ENCODE assay signal across 30 mouse cellular contexts in genomic region chr4:144506518-144506917, GRCm38 (mm10). TPM values are rescaled to one million over a fixed set of nuclear protein-coding genes. Genes with fewer than 3 reads are reported as not detected.
DNase-seq lines count a peak whose midpoint lies in the region; ATAC-seq and TF ChIP-seq lines count a peak whose summit lies in the region.
"Had no signal": no experiment of that assay in that cellular context is flagged by ENCODE, and none has a peak within 500 bp of the region (broad histone marks: within the 10 kb centered on the region; RNA-seq: fewer than 3 reads in every experiment).

No protein-coding gene starts in this region.

- peak; percentile 5 for DNase-seq in thymus, postnatal 0 days (ENCODE audit: low spot score)
- no peak for DNase-seq in thymus, postnatal 4 days
- no peak for DNase-seq in Patski (ENCODE audit: low read depth, low spot score)
- DNase-seq in gonadal fat pad, adult 2 months (ENCODE audit: low read depth) = peak; percentile 54
- DNase-seq in adrenal gland, postnatal 4 days (ENCODE audit: low spot score in 2 of 2) = no peak
- DNase-seq: adrenal gland, adult 8-10 months; cerebellum, adult 9-10 months; gastrocnemius, postnatal 25 days; kidney, adult 18-20 months; kidney, postnatal 14 days; lung, postnatal 4 days; thymus, postnatal 25 days had no signal

- peak; percentile 43 for TF ChIP-seq CTCF in Patski (IDR thresholded peaks at IDR 0.05)

- H3K4me3 ChIP-seq in hindbrain, embryonic 12.5 days = no peak overlapping the region
- H3K4me3 ChIP-seq: embryonic facial prominence, embryonic 15.5 days; forebrain, embryonic 15.5 days; hindbrain, embryonic 13.5 days; limb, embryonic 15.5 days; lung, embryonic 15.5 days had no signal

- CTCF ChIA-PET in Patski (lab: Charles Lee) = interaction anchor here (0.7 to 2.4 kb wide), 4 partner anchors 14 to 78 kb away, joined by 3 to 9 read pairs (median 4); no protein-coding TSS in a partner anchor

- no peak overlapping the region for H3K9ac ChIP-seq in hindbrain, embryonic 12.5 days
- H3K9ac ChIP-seq: embryonic facial prominence, embryonic 15.5 days; forebrain, embryonic 15.5 days; hindbrain, embryonic 13.5 days; limb, embryonic 15.5 days; liver, embryonic 14.5 days; lung, embryonic 15.5 days had no signal

- 81% methylated on average over 1 of the region's 1 CpGs for WGBS in hindbrain, embryonic 12.5 days

- no peaks in the 10 kb centered on the region for H3K27me3 ChIP-seq in Patski
- no peaks in the 10 kb centered on the region for H3K27me3 ChIP-seq in hindbrain, embryonic 12.5 days
- H3K27me3 ChIP-seq: embryonic facial prominence, embryonic 15.5 days; forebrain, embryonic 15.5 days; hindbrain, embryonic 13.5 days; limb, embryonic 15.5 days; lung, embryonic 15.5 days had no signal

- H3K36me3 ChIP-seq in hindbrain, embryonic 12.5 days = no peaks in the 10 kb centered on the region
- H3K36me3 ChIP-seq: embryonic facial prominence, embryonic 15.5 days; forebrain, embryonic 15.5 days; hindbrain, embryonic 13.5 days; limb, embryonic 15.5 days; lung, embryonic 15.5 days had no signal

- POLR2A ChIA-PET in Patski (lab: Charles Lee) = no interaction called here

- no peak overlapping the region for H3K4me2 ChIP-seq in hindbrain, embryonic 12.5 days (replicated peaks)
- H3K4me2 ChIP-seq: embryonic facial prominence, embryonic 15.5 days; forebrain, embryonic 15.5 days; hindbrain, embryonic 13.5 days; limb, embryonic 15.5 days; lung, embryonic 15.5 days; midbrain, embryonic 11.5 days had no signal

- in situ Hi-C loops in Patski (cut with MboI; ENCODE audit: low pct_unique_long_range_greater_than_20kb) = loop anchor here (5.0 kb wide), 1 partner anchor 79 kb away; no protein-coding TSS in a partner anchor

- H3K4me1 ChIP-seq in hindbrain, embryonic 12.5 days = no peaks in the 10 kb centered on the region
- H3K4me1 ChIP-seq: embryonic facial prominence, embryonic 15.5 days; forebrain, embryonic 15.5 days; hindbrain, embryonic 13.5 days; limb, embryonic 15.5 days; lung, embryonic 15.5 days had no signal

- ATAC-seq in Patski = no peak
- ATAC-seq in activated CD4-positive, CD25-positive, alpha-beta regulatory T cell, adult 4 months = no peak
- ATAC-seq in hindbrain, embryonic 12.5 days (ENCODE audit: low FRiP score) = no peak
- ATAC-seq: forebrain, embryonic 15.5 days had no signal

- peaks cover 31% of the 10 kb centered on the region for H3K9me3 ChIP-seq in hindbrain, embryonic 12.5 days (replicated peaks)
- H3K9me3 ChIP-seq: embryonic facial prominence, embryonic 15.5 days; limb, embryonic 15.5 days; lung, embryonic 15.5 days had no signal

- H3K27ac ChIP-seq in hindbrain, embryonic 12.5 days = no peak overlapping the region
- H3K27ac ChIP-seq: embryonic facial prominence, embryonic 15.5 days; forebrain, embryonic 15.5 days; hindbrain, embryonic 13.5 days; limb, embryonic 15.5 days; liver, embryonic 14.5 days; lung, embryonic 15.5 days had no signal

RNA-seq across cellular contexts. Expression of gene 9430007A20Rik, which starts 13.1 kb away (rescaled TPM):
- not detected in 2 replicates for polyA plus RNA-seq in thymus, postnatal 0 days (2015; fragmentation: Nextera tagmentation; extraction: Ambion mirVana)
- polyA plus RNA-seq in Patski (2021) = not detected
- polyA plus RNA-seq in gonadal fat pad, adult 2 months (2012; rRNA removed) = not detected in 2 replicates
- not detected for total RNA-seq in adrenal gland, postnatal 4 days (2021)
- polyA plus RNA-seq in activated CD4-positive, CD25-positive, alpha-beta regulatory T cell, adult 4 months (2017; shearing (Covaris generic)) = not detected
- polyA plus RNA-seq in hindbrain, embryonic 12.5 days (2016; fragmentation: Nextera tagmentation; extraction: Ambion mirVana) = not detected in 2 replicates
- total RNA-seq: adrenal gland, adult 8-10 months; gastrocnemius, postnatal 25 days; heart, adult 8-10 months; heart, postnatal 25 days; layer of hippocampus, adult 8-10 months; left cerebral cortex, adult 18-20 months; left cerebral cortex, postnatal 25 days; midbrain, postnatal 0 days had no signal
- polyA plus RNA-seq: embryonic facial prominence, embryonic 15.5 days; forebrain, embryonic 15.5 days; heart, embryonic 14.5 days; hindbrain, embryonic 13.5 days; limb, embryonic 15.5 days; liver, embryonic 14.5 days; lung, embryonic 15.5 days; midbrain, embryonic 11.5 days; midbrain, postnatal 0 days; neural tube, embryonic 14.5 days; stomach, embryonic 14.5 days had no signal

RNA-seq across cellular contexts. Expression of gene Aadacl3, which starts 43.0 kb away (rescaled TPM):
- polyA plus RNA-seq in thymus, postnatal 0 days (2015; fragmentation: Nextera tagmentation; extraction: Ambion mirVana) = not detected in 2 replicates
- polyA plus RNA-seq in Patski (2021) = not detected
- not detected in 2 replicates for polyA plus RNA-seq in gonadal fat pad, adult 2 months (2012; rRNA removed)
- not detected for total RNA-seq in adrenal gland, postnatal 4 days (2021)
- polyA plus RNA-seq in activated CD4-positive, CD25-positive, alpha-beta regulatory T cell, adult 4 months (2017; shearing (Covaris generic)) = not detected
- not detected in 2 replicates for polyA plus RNA-seq in hindbrain, embryonic 12.5 days (2016; fragmentation: Nextera tagmentation; extraction: Ambion mirVana)
- total RNA-seq: adrenal gland, adult 8-10 months; gastrocnemius, postnatal 25 days; heart, adult 8-10 months; heart, postnatal 25 days; layer of hippocampus, adult 8-10 months; left cerebral cortex, adult 18-20 months; left cerebral cortex, postnatal 25 days; midbrain, postnatal 0 days had no signal
- polyA plus RNA-seq: embryonic facial prominence, embryonic 15.5 days; forebrain, embryonic 15.5 days; heart, embryonic 14.5 days; hindbrain, embryonic 13.5 days; limb, embryonic 15.5 days; liver, embryonic 14.5 days; lung, embryonic 15.5 days; midbrain, embryonic 11.5 days; midbrain, postnatal 0 days; neural tube, embryonic 14.5 days; stomach, embryonic 14.5 days had no signal

RNA-seq across cellular contexts. Expression of gene Gm9944, which starts 53.4 kb away (rescaled TPM):
- polyA plus RNA-seq in thymus, postnatal 0 days (2015; fragmentation: Nextera tagmentation; extraction: Ambion mirVana) = not detected in 2 replicates
- polyA plus RNA-seq in Patski (2021) = not detected
- polyA plus RNA-seq in gonadal fat pad, adult 2 months (2012; rRNA removed) = not detected in 2 replicates
- not detected for total RNA-seq in adrenal gland, postnatal 4 days (2021)
- polyA plus RNA-seq in activated CD4-positive, CD25-positive, alpha-beta regulatory T cell, adult 4 months (2017; shearing (Covaris generic)) = not detected
- not detected in 2 replicates for polyA plus RNA-seq in hindbrain, embryonic 12.5 days (2016; fragmentation: Nextera tagmentation; extraction: Ambion mirVana)
- total RNA-seq: adrenal gland, adult 8-10 months; gastrocnemius, postnatal 25 days; heart, adult 8-10 months; heart, postnatal 25 days; layer of hippocampus, adult 8-10 months; left cerebral cortex, adult 18-20 months; left cerebral cortex, postnatal 25 days; midbrain, postnatal 0 days had no signal
- polyA plus RNA-seq: embryonic facial prominence, embryonic 15.5 days; forebrain, embryonic 15.5 days; heart, embryonic 14.5 days; hindbrain, embryonic 13.5 days; limb, embryonic 15.5 days; liver, embryonic 14.5 days; lung, embryonic 15.5 days; midbrain, embryonic 11.5 days; midbrain, postnatal 0 days; neural tube, embryonic 14.5 days; stomach, embryonic 14.5 days had no signal

RNA-seq across cellular contexts. Expression of gene Gm13124, which starts 58.4 kb away (rescaled TPM):
- not detected in 2 replicates for polyA plus RNA-seq in thymus, postnatal 0 days (2015; fragmentation: Nextera tagmentation; extraction: Ambion mirVana)
- not detected for polyA plus RNA-seq in Patski (2021)
- polyA plus RNA-seq in gonadal fat pad, adult 2 months (2012; rRNA removed) = not detected in 2 replicates
- total RNA-seq in adrenal gland, postnatal 4 days (2021) = not detected
- polyA plus RNA-seq in activated CD4-positive, CD25-positive, alpha-beta regulatory T cell, adult 4 months (2017; shearing (Covaris generic)) = not detected
- polyA plus RNA-seq in hindbrain, embryonic 12.5 days (2016; fragmentation: Nextera tagmentation; extraction: Ambion mirVana) = not detected in 2 replicates
- total RNA-seq: adrenal gland, adult 8-10 months; gastrocnemius, postnatal 25 days; heart, adult 8-10 months; heart, postnatal 25 days; layer of hippocampus, adult 8-10 months; left cerebral cortex, adult 18-20 months; left cerebral cortex, postnatal 25 days; midbrain, postnatal 0 days had no signal
- polyA plus RNA-seq: embryonic facial prominence, embryonic 15.5 days; forebrain, embryonic 15.5 days; heart, embryonic 14.5 days; hindbrain, embryonic 13.5 days; limb, embryonic 15.5 days; liver, embryonic 14.5 days; lung, embryonic 15.5 days; midbrain, embryonic 11.5 days; midbrain, postnatal 0 days; neural tube, embryonic 14.5 days; stomach, embryonic 14.5 days had no signal

Comparison
In these comparisons a context has a peak if more than half of its experiments do, and no peak if none do; other contexts are left out.
1. DNase-seq: peak in thymus, postnatal 0 days (single experiment) and gonadal fat pad, adult 2 months (single experiment); none in thymus, postnatal 4 days (single experiment), Patski (single experiment) and adrenal gland, postnatal 4 days (0 of 2).